Mouse (Mus musculus) heart, adult 2 months (tissue): ENCODE results near the gene Slc25a34.

Experiments
- CTCF ChIP-seq: fragments of 200-600 bp; IDR thresholded peaks from 2 replicates; pipeline ENCODE4 v1.8.1; 2022; ENCODE audit warnings: antibody characterized with exemption, mild to moderate bottlenecking, moderate library complexity
- POLR2A ChIP-seq: fragments of 200-500 bp; IDR thresholded peaks from 2 replicates; pipeline ENCODE4 v1.6.1; 2011; ENCODE audit warnings: mild to moderate bottlenecking, low read depth, low read length, control low read depth; ENCODE audit not compliant: insufficient read depth

GRCm38 (mm10) chr4:141571337-141571739, 52.3 kb downstream of the Slc25a34 start:
- no peak for TF ChIP-seq POLR2A
- no peak for TF ChIP-seq CTCF
